Mouse (Mus musculus): ENCODE results near the gene Fam69b. TPM values are rescaled to one million over a fixed set of nuclear protein-coding genes. Genes with fewer than 3 reads are reported as not detected.

The Fam69b gene
- not detected for polyA plus RNA-seq (2014; fragmentation: Illumina TruSeq; extraction: RNeasy Lipid Tissue Mini Kit (QIAGEN cat#74804))

DNA sequence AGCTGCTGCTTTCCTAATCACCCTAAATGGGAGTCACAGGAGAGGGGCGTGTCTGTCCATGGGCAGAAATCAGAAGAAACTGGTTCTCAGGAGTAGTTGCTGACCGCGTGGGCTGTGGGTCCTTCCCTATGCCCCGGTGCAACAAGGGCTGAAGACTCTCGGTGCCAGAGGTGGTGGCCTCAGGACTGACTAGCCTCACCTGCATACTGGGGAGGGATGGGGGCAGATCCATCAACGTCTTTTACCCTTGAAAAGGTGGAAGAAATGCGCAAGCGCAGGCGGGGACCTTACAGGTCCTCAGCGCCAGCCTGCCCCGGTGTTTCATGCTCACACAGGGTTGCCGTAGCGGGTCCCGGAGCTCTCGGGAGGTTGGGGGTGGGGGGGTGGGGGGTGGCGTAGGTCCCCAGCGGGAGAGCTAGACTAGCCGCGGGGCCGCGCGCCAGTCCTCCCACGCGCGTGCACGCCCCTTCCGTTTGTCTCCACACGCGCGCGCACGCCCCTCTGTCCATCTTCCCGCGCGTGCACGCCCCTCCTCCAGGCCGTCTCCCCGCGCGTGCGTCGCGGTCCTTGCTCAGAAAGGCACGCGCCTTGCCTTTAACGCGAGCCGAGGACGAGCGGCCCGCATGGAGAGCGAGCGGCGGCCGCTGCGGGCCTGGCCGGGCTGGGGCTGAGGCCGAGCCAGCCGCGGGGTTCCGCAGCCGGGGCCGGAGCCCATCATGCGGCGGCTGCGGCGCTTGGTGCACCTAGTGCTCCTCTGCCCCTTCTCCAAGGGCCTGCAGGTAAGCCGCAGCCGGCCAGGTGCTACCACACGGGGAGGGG lies at the start of gene Fam69b:
TSS of gene Fam69b (plus strand) at position 537 of the 819 bp plus-strand sequence.

DNA sequence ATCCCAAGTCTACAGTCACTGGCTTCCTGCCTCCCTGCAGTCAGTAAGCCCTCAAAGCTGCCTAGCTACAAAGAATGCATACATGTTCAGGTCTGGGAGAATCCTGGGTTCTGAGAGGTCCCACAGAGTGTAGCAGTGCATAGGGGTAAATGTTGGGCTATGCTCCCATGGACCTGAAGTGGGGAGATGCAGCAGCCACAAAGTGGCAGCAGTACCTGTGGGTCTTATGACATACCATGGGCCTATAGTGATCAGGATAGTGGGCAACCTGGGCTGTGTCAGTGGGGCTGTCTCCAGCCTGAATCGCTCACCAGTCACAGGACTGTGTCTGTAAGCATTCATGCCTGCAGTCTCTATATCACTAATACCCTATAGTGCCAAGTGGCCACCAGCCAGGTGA lies 48.5 kb upstream of the Fam69b start, which contains the start of gene Egfl7:
TSS of gene Egfl7 (plus strand) at position 301 of the 400 bp plus-strand sequence.

DNA sequence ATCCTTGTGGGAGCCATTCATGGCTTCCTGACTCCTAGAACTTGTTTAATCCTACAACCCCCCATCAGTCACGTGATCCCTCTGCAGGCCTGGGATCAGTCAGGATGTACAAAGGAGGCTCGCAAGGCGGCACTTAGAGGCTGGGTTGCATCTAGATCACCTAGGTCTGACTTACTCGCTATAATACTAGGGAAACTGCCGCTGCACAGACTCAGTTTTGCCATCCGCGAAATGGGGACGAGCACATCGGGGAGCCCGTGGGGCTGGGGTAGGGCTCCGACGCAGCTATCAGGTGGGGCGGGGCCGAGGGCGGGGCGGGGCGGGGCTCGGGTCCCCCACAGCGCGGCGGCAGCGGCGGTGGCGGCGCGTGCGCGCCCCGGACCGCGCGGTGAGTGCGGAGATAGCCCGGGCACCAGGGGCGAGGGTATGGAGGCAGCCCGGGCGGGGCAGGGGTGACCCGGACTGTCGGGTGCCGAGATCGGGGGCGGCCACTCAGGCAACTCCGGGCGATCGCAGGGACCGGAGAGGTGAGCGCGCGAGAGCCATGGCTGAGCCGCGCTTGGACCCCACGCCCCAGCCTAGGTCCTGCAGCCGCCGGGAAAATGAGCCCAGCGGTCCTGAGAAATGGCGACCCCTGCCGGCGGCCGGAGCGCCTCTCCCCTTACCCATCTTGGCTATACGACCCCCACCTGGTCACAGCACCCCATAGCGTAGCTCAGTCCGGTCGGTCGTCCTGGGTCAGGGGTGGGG lies 41.8 kb upstream of the Fam69b start, which contains the start of gene Gm20532:
TSS of gene Gm20532 (plus strand) at position 346 of the 750 bp plus-strand sequence.

DNA sequence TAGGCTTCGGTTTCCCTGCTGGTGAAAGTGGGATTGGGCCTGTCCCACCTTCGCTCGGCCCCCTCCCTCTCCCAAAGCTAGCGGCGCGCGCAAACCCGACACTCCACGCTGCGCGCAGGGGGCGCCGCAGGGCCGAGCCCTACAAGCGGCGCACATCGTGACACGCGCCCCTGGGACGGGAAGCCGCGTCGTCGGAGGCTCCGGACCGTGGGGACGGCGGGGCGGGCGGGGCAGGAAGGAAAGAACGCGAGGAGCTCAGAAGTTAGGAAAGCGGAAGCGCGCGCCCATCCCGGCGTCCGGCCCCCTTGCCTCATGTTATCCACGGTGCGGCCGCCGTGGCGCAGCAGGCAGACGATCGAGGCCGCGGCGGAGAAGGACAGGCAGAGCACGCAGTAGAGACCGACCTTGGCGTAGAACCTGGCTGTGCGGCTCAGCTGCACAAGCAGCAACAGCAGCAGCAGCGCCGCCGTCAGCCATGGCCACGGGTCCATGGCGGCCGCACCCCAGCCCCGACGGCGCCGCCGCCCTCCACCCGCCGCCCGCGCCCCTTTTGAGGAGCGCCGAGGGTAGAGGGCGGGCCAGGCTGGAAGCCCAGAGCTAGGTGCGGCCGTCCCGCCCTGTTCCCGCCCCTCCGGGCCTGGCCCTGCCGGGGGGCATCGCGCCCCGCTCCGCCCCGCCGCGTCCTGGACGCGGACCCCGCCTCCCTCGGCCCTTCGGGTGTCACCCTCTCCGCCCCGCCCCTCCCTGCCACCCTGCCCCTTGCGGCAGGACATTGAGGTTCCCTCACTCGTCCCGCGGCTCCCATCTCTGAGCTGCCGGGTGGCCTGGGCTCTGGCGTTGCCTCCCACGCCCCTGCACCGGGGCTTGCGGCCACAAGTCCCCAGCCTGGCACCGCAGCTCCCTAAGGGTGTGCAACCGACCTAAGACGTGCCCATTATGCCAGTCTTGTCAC lies 24.3 kb upstream of the Fam69b start, which contains the start of gene Agpat2:
TSS of gene Agpat2 (minus strand) at position 698 of the 952 bp plus-strand sequence.

DNA sequence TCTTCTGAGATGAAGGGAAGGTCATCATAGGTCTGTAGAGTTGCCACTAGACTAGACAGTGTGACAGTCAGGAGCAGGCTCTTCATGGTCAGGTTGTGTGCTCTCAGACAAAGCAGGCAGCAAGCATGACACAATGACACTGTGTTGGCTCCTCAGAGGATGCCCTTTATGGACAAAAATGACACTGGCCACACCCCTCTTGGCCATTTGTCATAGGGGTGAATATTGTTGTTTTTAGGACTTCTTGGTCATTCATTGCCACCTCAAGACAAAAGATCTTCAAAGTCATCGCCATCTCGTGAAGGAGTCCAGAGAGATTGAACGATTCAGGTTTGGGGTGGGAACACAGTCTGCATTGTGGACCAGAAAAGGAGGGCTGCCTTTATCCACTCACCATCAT lies 42.9 kb downstream of the Fam69b start, which contains the start of gene Lcn4:
TSS of gene Lcn4 (minus strand) at position 101 of the 400 bp plus-strand sequence.

Other genes starting within 250 kb of the Fam69b start
- 8.7 TPM for gene Snapc4, start 247.8 kb upstream of the Fam69b start, polyA plus RNA-seq (2014; fragmentation: Illumina TruSeq; extraction: RNeasy Lipid Tissue Mini Kit (QIAGEN cat#74804))
- 23.9 TPM for gene Entr1, start 239.1 kb upstream of the Fam69b start, polyA plus RNA-seq (2014; fragmentation: Illumina TruSeq; extraction: RNeasy Lipid Tissue Mini Kit (QIAGEN cat#74804))
- gene Pmpca, start 239.1 kb upstream of the Fam69b start, polyA plus RNA-seq (2014; fragmentation: Illumina TruSeq; extraction: RNeasy Lipid Tissue Mini Kit (QIAGEN cat#74804)): 139 TPM
- 7.0 TPM for gene Inpp5e, start 219.3 kb upstream of the Fam69b start, polyA plus RNA-seq (2014; fragmentation: Illumina TruSeq; extraction: RNeasy Lipid Tissue Mini Kit (QIAGEN cat#74804))
- 55.8 TPM for gene Sec16a, start 183.2 kb upstream of the Fam69b start, polyA plus RNA-seq (2014; fragmentation: Illumina TruSeq; extraction: RNeasy Lipid Tissue Mini Kit (QIAGEN cat#74804))
- gene Notch1, start 111.8 kb upstream of the Fam69b start, polyA plus RNA-seq (2014; fragmentation: Illumina TruSeq; extraction: RNeasy Lipid Tissue Mini Kit (QIAGEN cat#74804)): 1.4 TPM
- 3.4 TPM for gene Egfl7, start 48.4 kb upstream of the Fam69b start, polyA plus RNA-seq (2014; fragmentation: Illumina TruSeq; extraction: RNeasy Lipid Tissue Mini Kit (QIAGEN cat#74804))
- gene Gm20532, start 41.8 kb upstream of the Fam69b start, polyA plus RNA-seq (2014; fragmentation: Illumina TruSeq; extraction: RNeasy Lipid Tissue Mini Kit (QIAGEN cat#74804)): not detected
- 1.1 TPM for gene Agpat2, start 24.0 kb upstream of the Fam69b start, polyA plus RNA-seq (2014; fragmentation: Illumina TruSeq; extraction: RNeasy Lipid Tissue Mini Kit (QIAGEN cat#74804))
- not detected for gene Lcn4, start 42.8 kb downstream of the Fam69b start, polyA plus RNA-seq (2014; fragmentation: Illumina TruSeq; extraction: RNeasy Lipid Tissue Mini Kit (QIAGEN cat#74804))
- not detected for gene Abo, start 236.5 kb downstream of the Fam69b start, polyA plus RNA-seq (2014; fragmentation: Illumina TruSeq; extraction: RNeasy Lipid Tissue Mini Kit (QIAGEN cat#74804))

All from ovary, adult 10 weeks (tissue).